Mouse (Mus musculus): ENCODE data around the gene B3gnt4.
A peak's percentile ranks its signal among the peaks of the same experiment; 100 is the strongest.
"Not testable (repeated sequence)": the region's sequence is repeated elsewhere in the genome, so short reads cannot be mapped to it uniquely, and the experiment has no call there.

Gene B3gnt4

GRCm38 (mm10) chr5:123510160-123510559 lies at the start of gene B3gnt4:
B3gnt4 (plus strand) TSS chr5:123510460.
- DNase-seq: no peak

GRCm38 (mm10) chr5:123461420-123461819 lies 48.8 kb upstream of the B3gnt4 start:
- DNase-seq: no peak

GRCm38 (mm10) chr5:123464638-123465037 lies 45.6 kb upstream of the B3gnt4 start:
- DNase-seq: no peak

DNA sequence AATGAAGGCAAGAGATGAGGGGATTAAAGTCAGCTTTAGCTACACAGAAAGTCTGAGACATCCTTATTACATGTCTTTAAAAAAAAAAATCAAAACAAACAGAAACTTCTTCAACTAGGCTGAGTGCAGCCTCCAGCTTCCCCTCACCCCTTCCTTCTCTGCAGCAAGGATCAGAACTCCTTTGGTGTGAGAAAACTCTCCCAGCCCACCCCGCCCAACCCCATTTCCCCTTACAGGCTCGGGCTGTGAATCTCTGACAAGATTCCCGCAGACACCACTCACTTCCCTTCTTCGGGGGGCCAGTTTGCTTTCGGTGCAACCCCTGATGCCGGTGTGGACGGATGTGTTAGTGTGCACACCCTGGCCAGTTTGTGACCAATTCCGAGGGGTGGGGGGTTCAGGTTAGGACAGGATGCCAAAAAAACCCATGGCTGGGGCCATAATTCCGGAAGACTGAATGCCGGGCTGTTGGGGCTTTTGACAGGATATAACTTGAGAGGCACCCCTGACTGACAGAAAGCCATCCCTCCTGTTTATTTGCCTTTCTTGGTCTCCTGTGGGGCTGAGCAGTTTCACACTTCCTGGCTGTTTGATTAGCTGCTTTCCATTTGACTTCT lies 39.4 kb upstream of the B3gnt4 start:
- DNase-seq: no peak

GRCm38 (mm10) chr5:123473817-123474216 lies 36.4 kb upstream of the B3gnt4 start:
- no peak for DNase-seq

DNA sequence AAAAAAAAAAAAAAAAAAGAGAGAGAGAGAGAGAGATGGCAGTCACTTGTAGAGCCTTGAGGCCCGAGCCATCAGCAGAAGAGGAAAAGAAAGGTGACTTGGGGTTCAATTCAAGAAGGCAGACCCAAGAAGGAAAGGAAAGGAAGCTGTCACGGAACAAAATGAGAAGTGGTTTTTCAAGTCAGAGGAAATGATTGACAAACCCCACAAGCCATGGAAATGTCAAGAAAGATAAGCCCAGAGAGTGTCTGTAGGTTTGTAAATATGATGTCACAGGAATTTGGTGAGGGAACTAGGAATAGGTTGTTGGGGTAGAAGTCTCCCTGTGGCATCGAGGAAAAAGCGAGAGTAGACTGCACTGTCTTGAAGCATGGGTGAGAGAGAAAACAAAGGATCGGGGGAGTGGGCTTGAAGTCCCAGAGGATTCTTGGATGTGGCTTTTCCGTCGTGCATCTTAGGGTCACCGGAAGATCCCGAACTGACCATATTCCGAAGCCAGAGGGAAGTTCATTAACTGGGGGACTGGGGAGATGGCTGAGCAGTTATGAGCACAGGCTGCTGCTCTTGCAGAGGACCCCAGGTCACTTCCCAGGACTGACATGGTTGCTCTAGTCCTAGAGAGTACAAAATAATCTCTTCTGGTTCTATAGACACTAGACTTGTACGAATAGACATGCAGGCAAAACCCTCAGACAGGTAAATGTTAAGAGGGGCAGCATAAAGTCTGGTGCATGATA lies 22.4 kb upstream of the B3gnt4 start:
- no peak for DNase-seq

DNA sequence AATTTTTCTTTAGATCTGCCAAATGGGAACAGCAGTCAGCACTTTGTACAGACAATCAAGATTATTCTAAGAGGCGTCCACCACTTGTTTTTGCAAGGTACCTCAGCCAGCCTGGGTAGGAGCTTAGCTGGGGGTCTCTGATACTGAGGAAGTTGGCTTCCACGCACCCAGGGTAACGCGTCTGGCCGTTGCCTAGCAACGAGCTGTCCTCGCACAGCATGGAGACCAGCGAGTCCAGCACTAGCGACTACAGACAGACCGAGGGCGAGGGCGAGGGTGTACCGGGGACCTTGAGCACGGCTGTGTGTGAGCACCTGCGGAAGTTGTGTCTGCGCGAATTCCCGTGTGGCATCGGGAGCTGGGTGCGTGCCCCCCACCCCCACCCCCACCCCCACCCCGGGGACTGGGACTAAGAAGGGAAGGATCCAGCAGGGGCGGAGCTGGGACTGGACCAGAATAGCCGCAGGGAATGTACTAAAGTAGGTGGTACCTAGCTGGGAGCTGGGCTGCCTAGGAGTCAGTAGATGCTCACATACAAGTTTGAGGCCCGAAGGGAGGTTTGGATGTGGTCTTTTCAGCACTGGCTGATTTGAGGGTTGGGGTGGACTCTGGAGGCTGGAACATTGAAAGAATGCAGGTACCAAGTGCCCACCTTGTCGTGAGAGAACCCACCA lies 21.0 kb upstream of the B3gnt4 start, which contains the start of the genes Lrrc43 and Il31:
Gene Lrrc43 (plus strand): TSS at position 194 of the 674 bp plus-strand sequence.
Gene Il31 (minus strand): TSS at position 378 of the 674 bp plus-strand sequence.
- no peak for DNase-seq

- DNase-seq: no peak
These were observed 20.3 kb upstream of the B3gnt4 start for GRCm38 (mm10) chr5:123489935-123490334.

- peak; percentile 57 for DNase-seq
These were observed 10.5 kb upstream of the B3gnt4 start for GRCm38 (mm10) chr5:123499717-123500116.

GRCm38 (mm10) chr5:123501973-123502372 lies 8.3 kb upstream of the B3gnt4 start:
- DNase-seq: no peak

DNA sequence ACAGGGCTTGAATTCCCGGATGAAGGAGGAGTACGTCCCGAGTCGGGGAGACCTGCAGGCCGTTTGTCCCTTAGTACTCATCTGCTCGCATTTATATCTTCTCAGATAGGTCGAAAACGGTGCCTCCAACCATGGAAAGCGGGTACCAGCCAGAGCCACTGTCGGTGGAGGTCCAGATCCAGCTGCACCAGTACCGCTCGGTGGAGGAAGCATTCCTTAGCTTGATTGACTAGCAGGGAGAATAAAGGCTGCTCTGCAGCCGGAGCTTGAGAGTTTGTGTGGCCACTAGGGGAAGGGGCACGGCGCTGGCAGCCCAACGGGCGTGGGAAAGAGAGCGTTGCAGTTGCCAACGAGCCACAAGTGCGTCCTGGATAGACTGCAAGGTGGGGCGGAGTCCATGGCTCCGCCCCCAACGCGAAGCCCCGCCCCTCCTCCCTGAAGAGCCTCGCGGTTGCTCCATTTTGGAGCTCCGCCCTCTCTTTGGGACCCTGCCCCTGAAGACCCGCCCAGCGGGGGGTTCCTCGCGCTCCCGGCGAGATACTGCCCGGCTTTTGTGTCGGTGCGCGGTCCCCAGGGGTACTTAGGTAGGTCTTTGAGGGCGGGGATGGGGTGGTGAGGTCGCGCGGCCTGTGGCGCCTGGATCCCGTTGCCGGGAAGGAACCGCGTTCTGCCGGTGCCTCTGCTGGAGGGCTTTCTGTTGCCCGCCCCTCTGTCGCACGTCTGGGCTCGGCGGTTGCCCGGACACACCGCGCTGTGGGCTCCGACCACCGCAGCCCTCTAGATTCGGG lies 2.1 kb upstream of the B3gnt4 start:
- peak; percentile 56 for DNase-seq

DNA sequence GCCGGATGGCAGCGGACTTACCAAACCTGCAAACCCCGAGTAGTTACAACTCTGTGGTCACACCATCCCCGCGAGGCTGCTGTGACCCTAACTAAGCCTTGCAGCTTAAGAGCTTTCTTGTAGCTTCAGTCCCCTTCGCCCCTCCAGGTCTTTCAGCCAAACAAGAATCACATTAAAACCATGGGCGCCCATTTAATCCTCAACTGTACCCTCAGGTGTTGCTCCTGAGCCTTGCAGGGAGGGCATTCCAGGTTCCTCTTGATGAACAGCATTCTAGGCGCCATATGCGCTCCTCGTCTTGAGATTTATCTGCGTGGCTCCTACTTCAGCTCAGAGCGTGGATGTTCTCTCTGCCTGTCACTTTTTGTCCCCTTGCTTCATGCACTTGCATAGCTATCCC lies 1.3 kb upstream of the B3gnt4 start:
- no peak for DNase-seq

DNA sequence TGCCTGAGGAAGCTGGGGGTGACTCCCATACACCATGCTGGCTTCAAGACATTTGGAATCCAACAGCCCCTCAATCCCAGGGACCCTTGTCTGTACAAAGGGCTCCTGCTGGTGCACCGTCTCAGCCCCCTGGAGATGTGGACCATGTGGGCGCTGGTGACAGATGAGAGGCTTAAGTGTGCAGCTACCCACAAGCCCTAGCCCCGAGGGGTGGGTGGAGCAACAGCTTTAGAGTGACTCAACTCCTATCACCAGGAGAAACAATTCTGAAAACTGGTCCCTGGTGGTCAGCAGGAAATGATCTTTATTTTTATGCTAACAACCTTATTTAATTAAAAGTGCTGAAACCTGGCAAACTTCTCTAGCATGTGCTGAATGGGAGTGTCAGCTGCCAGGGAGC lies 1.2 kb downstream of the B3gnt4 start:
- not testable (repeated sequence) for DNase-seq

DNA sequence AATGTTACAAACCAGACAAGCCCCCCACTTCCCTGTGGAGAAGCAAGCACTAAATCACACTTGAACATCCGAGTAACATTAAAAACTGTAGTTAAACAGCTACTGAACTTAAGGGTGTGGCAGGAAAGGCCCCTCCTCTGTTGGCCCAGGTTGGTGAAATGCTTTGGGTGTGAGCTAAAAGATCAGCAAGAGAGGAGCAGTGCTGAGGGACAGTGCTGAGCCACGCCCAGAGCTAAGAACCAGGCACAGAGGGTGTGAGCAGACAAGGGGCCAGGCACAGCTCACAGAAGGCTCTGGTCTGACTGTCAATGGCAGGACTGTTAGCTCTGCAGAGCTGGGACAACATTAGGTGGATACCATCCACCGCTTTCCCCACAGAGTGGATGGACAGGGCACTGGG lies 1.8 kb downstream of the B3gnt4 start:
- DNase-seq: no peak

GRCm38 (mm10) chr5:123514871-123515270 lies 4.6 kb downstream of the B3gnt4 start:
- no peak for DNase-seq

- DNase-seq: no peak
These were observed 10.4 kb downstream of the B3gnt4 start for GRCm38 (mm10) chr5:123520666-123521065.

GRCm38 (mm10) chr5:123521621-123522020 lies 11.4 kb downstream of the B3gnt4 start:
- DNase-seq: no peak

- DNase-seq: no peak
These were observed 11.9 kb downstream of the B3gnt4 start for GRCm38 (mm10) chr5:123522166-123522565.

DNA sequence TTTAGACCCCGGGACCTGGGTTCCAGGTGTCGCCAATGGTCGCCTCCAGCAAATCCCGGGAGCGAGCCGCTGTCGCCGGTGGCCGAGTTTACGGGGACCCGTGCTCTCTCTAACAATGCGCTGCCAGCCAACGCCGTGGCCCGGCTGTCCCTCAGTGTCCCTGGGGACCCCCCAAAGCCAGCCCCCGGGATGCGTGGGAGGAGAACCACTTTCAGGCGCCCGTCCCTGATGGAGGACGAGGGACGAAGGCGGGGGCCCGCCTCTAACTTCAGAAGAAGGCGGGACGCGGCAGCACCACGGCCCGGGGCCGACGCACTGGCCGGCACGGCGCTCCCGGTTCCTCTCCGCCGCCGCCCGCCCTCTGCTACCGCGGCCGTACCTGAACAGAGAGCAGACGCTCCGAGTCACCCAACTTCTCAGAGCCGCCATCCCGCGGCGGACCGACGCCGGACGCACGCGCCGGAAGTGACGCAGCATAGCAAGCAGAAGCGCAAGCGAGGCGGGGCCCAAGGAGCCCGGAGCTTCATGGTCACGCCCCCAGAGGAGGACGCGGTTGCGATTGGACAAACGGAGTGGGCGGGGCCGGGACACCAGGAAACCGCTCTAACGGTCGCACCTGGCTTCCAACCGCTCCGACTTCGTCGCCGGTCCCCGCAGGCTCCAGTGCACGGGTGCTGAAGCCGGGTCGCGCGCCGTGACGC lies 13.6 kb downstream of the B3gnt4 start, which contains the start of gene Diablo:
Gene Diablo (minus strand): TSS at position 485 of the 701 bp plus-strand sequence.
- peak; percentile 96 for DNase-seq

GRCm38 (mm10) chr5:123524393-123524750 lies 14.1 kb downstream of the B3gnt4 start:
- DNase-seq: no peak

DNA sequence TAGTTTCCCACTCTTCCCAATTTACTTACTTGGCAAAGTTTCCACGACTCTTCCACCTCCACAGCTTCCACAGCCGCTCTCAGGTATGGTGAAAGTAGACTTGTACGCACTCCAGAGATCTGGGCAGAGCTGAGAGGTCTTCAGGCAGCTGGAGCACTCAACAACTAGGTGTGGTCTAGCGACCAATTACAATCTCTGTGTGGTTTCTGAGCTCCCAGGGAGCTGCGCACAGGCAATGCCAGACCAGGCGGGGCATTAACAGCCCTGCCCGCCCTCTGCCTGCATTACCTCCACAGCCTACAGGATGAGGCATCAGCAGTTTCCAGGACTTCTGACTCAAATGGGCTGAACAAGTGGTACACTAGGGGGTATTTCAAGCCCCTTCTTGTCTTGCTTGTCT lies 15.0 kb downstream of the B3gnt4 start, which contains the start of gene Gm49027:
Gene Gm49027 (minus strand): TSS at position 208 of the 400 bp plus-strand sequence.
- peak; percentile 8 for DNase-seq

GRCm38 (mm10) chr5:123525916-123526495 lies 15.7 kb downstream of the B3gnt4 start:
- peak; percentile 1 for DNase-seq

Data from cerebellum, adult 8-10 months (tissue).